Mouse (Mus musculus) left cerebral cortex, postnatal 14 days (tissue): ENCODE measurements around the gene Acta2. TPM values are rescaled to one million over a fixed set of nuclear protein-coding genes. Genes with fewer than 3 reads are reported as not detected.

Source experiments
- DNase-seq, 2 experiments: peaks; one replicate each; pipeline ENCODE4 v3.0.0; 2021 to 2022; ENCODE audit warnings: low spot score in 2 of 2, mixed read lengths in 1 of 2
- intact Hi-C: fragments of 180-260 bp; cut with DNase I; formaldehyde crosslinking; loops from one replicate; pipeline ENCODE4 v1.15.1; 2025
- total RNA-seq, 2 experiments: library from RNA; stranded (reverse); gene quantifications; 2 replicates each; pipeline ENCODE4 v1.2.3; 2021

The Acta2 gene
- total RNA-seq, 2 experiments from 2014 or later = 14.9 to 26.5 TPM

GRCm38 (mm10) chr19:34199488-34199887 is 55.9 kb downstream of the Acta2 start:
- intact Hi-C loops = no loop called here
- no peak for DNase-seq

DNA sequence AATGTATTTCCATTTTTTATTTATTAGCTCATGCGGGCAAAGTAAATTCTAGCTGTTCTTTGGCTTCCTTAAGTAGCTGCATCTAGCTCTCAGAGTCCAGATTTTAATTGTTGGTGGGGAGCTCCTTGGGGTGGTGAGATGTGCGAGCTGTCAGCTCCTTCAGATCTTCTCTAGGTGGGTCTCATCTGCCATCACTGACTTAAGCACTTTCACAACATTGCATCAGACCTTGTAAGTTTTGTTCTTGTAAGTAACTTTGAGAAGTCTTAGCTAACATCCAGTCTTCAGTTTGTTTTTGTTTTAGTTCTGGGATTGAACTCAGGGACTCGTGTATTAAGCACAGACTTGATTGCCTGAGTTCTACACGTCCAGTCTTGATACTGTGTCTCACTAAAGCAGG is 56.5 kb downstream of the Acta2 start:
- DNase-seq = no peak
- intact Hi-C loops = no loop called here

GRCm38 (mm10) chr19:34198066-34198465 is 57.3 kb downstream of the Acta2 start:
- intact Hi-C loops = no loop called here
- DNase-seq = no peak

DNA sequence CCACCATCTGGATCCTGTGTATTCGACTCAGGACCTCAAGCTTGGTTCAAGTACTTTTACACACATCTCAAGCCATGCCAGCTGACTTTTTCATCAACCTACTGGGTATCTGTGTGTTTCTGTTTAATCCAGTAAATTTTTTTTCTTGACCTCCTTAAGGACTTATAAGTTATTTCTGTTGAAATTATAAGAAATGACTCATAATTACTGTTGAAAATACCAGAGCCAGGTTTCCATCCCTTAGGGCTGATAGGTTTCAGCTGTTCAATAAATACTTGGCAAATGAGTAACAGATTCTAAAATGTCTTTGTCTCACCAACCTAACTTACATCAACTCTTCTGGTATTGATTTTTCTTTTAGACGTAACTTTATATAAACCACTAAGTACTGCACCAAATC is 60.4 kb downstream of the Acta2 start:
- intact Hi-C loops = no loop called here
- DNase-seq = no peak

- DNase-seq = no peak
- intact Hi-C loops = loop anchor here (5.0 kb wide), 1 partner anchor 38 kb away; no protein-coding TSS in a partner anchor
These were observed 61.2 kb downstream of the Acta2 start for GRCm38 (mm10) chr19:34194132-34194745.

- intact Hi-C loops = loop anchor here (5.0 kb wide), 1 partner anchor 39 kb away; no protein-coding TSS in a partner anchor
- DNase-seq = no peak
These were observed 61.7 kb downstream of the Acta2 start for GRCm38 (mm10) chr19:34193683-34194082.

DNA sequence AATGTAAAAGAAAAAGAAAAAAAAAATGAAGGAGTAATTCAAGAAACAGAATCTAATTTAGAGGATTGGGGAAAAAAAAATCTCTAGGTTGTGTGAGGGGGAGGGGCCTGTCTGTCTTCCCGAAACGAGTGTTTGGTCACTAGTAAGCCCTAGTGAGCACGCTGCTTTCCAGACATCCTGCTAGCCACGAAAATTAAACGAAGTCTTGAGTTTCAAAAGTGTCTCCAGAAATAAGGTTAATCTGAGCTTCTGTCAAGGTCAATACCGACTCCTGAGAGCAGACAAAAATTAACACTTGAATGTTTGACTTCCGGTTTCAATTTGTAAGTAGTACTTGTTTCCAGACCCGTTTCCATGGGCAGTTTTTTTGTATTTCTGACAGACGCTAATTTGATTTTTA is 62.2 kb downstream of the Acta2 start:
- DNase-seq = peak in 1 of 2 experiments; percentile 29
- intact Hi-C loops = loop anchor here (5.0 kb wide), 1 partner anchor 39 kb away; no protein-coding TSS in a partner anchor

DNA sequence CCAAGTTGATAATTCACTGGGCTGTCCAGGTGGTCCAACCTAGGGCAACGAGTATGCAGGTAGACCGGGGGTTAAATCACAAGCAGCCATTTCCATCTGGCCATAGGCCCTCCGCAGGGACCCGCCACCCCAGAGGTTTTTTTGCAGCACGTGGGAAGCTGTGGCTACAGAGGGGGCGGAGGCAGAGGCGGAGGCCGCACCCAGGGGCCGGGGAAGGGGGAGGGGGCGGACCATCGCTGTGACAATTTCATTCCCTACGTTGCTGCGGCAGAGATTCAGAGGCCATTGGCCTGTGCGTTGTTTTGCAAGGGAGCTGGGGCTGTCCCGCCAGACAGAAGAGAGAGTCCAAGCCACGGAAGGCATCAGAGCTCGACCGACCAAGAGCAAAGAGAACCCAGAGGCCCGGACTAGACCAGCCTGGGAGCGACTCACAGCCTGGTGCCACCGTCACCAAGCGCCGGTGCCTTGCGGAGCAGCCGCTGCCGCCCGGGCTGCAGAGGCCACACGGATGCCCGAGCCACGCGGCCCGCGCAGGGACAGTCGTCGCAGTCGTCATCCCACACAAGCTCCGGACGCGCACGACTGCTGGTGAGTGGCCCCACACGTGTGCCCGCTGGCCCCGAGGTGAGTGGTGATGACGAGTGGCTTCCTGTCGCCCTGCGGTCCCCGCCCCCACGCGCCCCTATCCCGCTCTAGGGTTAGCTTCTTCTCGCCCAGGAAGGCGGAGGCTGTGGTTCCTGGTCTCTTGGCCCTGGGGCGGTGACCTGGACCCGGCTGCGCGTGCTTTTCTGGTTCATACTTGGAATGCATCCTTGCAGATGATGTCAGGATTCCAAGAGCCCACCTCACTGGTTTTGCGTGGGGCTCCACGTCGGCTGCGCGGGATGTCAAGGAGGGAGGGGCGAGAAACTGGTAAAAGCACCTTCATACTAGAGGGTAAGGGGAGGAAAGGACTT is 63.1 kb downstream of the Acta2 start, which contains the start of gene Stambpl1:
Gene Stambpl1, plus strand, starts transcription at position 222 of the 956 bp plus-strand sequence.
- intact Hi-C loops = loop anchor here (5.0 kb wide), 1 partner anchor 40 kb away; no protein-coding TSS in a partner anchor
- DNase-seq = peak; percentile 63 to 67

DNA sequence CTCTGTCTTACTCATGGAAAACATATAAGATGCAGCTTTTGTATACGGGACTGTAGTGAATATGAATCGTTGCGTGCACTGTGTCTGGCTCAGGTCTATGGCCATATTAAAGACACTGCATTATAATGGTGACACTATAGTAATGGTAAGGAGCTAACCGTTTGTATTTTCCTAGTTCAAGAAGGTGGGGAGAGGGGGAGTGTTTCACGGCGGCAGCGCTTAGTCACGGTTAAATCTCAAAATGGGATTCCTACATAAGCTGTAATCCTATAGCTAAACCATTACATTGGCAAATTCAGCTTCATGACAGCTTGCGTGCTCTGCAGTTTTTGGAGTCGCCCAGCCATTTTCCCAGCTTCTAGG is 63.8 kb downstream of the Acta2 start:
- DNase-seq = peak in 1 of 2 experiments; percentile 47
- intact Hi-C loops = loop anchor here (5.0 kb wide), 1 partner anchor 41 kb away; no protein-coding TSS in a partner anchor

Other genes starting within 250 kb of the Acta2 start
- not detected for gene Lipk, start 247.3 kb downstream of the Acta2 start, total RNA-seq
- gene Lipn, start 188.2 kb downstream of the Acta2 start, total RNA-seq = not detected
- under 1 TPM; 0.26 to 0.74 TPM for gene Lipm, start 154.7 kb downstream of the Acta2 start, total RNA-seq
- gene Ankrd22, start 89.5 kb downstream of the Acta2 start, total RNA-seq = under 1 TPM in 1 of 2 experiments, not detected in 1; 0.42 TPM
- gene Stambpl1, start 63.4 kb downstream of the Acta2 start, total RNA-seq = 10 to 100 TPM; 17.6 to 20.2 TPM
- gene Fas, start 35.1 kb upstream of the Acta2 start, total RNA-seq = 1 to 10 TPM in 1 of 2 experiments, under 1 TPM in 1; 0.40 to 1.8 TPM
- under 1 TPM; 0.59 to 0.89 TPM for gene Ch25h, start 219.6 kb upstream of the Acta2 start, total RNA-seq